Mouse (Mus musculus): ENCODE results near the gene Mapt. TPM values are rescaled to one million over a fixed set of nuclear protein-coding genes. Genes with fewer than 3 reads are reported as not detected.

Gene Mapt
- polyA plus RNA-seq, 1 experiment, result 0.76 TPM

DNA sequence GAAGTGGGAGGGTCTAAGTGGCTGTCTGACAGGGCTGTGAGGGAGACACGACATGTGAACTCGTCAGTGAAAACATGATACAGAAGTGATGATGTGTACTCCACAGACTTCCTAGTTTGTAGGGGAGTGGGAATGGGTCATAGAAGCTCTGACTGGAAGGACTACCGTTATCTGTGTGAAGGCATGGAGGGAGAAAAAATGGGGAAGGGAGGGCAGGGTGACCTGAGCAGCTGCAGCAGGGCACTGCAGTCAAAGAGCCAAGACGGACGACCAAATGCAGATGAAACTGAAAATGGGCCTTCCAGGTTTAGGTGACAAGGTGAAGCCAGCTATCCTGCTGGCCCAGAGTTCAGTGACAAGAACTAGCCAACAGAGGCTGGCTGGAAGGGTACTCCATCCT is 102.9 kb downstream of the Mapt start:
- TF ChIP-seq GATA1 (IDR thresholded peaks at IDR 0.05; ENCODE audit: borderline replicate concordance, low read length) (no peak), FLI1 (IDR thresholded peaks at IDR 0.05; ENCODE audit: low read length) (no peak)
- H3K36me3 ChIP-seq (replicated peaks; ENCODE audit: low read length), result peaks cover 76% of the 10 kb centered on the region
- no peaks in the 10 kb centered on the region for H3K9me3 ChIP-seq
- H3K27me3 ChIP-seq (replicated peaks), result peaks cover 4% of the 10 kb centered on the region
- H3K4me3 ChIP-seq (replicated peaks), result no peak overlapping the region
- H3K4me1 ChIP-seq, result peaks cover 7% of the 10 kb centered on the region; the same call in 1 of the 2 replicates

DNA sequence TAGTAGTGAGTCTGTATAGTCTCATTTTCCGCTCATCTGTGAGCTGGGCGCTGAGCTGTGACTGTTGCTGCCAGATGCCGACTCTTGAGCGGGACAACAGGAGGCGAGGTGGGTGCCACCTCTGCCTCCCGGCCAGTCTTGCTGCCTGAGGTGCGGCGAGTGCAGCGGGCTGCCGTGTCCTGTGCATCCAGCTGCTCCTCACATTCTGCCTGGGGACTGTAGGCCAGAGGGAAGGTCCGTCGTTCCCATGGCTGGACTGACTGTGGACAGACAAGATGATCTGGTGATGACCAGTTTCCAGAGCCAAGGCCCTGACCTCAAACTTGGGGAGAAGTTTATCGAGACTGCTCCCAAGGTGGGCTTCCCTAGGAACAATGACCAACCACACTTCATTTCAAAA is 103.8 kb downstream of the Mapt start:
- H3K36me3 ChIP-seq (replicated peaks; ENCODE audit: low read length), result peaks cover 85% of the 10 kb centered on the region
- H3K4me1 ChIP-seq, result peaks cover 7% of the 10 kb centered on the region; the same call in 1 of the 2 replicates
- no peak overlapping the region for H3K4me3 ChIP-seq (replicated peaks)
- TF ChIP-seq FLI1 (IDR thresholded peaks at IDR 0.05; ENCODE audit: low read length) (no peak), GATA1 (IDR thresholded peaks at IDR 0.05; ENCODE audit: borderline replicate concordance, low read length) (no peak)
- H3K9me3 ChIP-seq, result no peaks in the 10 kb centered on the region
- no peaks in the 10 kb centered on the region for H3K27me3 ChIP-seq (replicated peaks)

DNA sequence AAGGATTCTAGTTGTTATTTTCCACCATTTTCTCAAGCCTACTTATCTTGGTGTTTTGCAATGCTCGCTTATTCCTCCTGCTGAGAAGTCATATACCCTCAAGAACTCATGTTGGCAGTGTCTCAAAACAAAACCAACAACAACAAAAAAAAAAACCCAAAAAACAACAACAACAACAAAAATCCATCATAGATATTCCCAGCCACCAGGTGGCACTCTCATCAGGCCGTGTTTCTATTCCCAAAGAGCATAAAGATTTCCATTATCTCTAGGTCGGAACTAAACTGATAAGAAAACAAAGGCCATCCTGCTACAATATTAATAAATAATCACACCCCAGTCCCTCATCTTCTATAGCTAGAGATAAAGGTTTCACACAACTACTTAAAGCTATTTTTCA is 115.7 kb downstream of the Mapt start:
- H3K9me3 ChIP-seq, result no peaks in the 10 kb centered on the region
- no peak overlapping the region for H3K4me3 ChIP-seq (replicated peaks)
- TF ChIP-seq FLI1 (IDR thresholded peaks at IDR 0.05; ENCODE audit: low read length) (no peak), GATA1 (IDR thresholded peaks at IDR 0.05; ENCODE audit: borderline replicate concordance, low read length) (no peak)
- H3K4me1 ChIP-seq, result no peaks in the 10 kb centered on the region; the same call in 1 of the 2 replicates
- H3K27me3 ChIP-seq (replicated peaks), result no peaks in the 10 kb centered on the region
- H3K36me3 ChIP-seq (replicated peaks; ENCODE audit: low read length), result peaks cover 91% of the 10 kb centered on the region

DNA sequence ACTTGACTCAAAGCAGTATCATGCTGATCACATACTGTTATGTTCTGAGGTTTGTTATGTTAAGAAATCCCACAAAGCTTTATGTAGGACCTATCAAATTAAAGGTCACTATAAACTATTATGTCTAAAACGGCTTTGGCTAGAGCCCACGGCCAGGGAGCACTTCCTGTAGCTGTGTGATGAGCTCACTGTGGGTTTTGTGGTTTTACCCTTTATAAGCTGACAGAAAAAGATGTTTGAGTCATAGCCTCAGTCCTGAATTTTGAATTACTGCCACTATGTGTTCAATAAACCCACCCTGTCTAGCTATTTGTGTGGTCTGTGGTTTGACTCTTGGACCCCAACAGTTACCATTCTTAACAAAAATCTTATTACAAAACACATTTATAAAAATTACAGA is 130.6 kb downstream of the Mapt start:
- Histone ChIP-seq H3K4me1 (peaks cover 54% of the 10 kb centered on the region), H3K4me3 (replicated peaks) (peak overlapping the region; percentile 15), H3K36me3 (replicated peaks; ENCODE audit: low read length) (peaks cover 47% of the 10 kb centered on the region), H3K27me3 (replicated peaks) (no peaks in the 10 kb centered on the region), H3K9me3 (no peaks in the 10 kb centered on the region)
- no peak for TF ChIP-seq FLI1 (IDR thresholded peaks at IDR 0.05; ENCODE audit: low read length)
- no peak for TF ChIP-seq GATA1 (IDR thresholded peaks at IDR 0.05; ENCODE audit: borderline replicate concordance, low read length)

- TF ChIP-seq GATA1 (IDR thresholded peaks at IDR 0.05; ENCODE audit: borderline replicate concordance, low read length), result no peak
- Histone ChIP-seq H3K4me1 (peaks cover 59% of the 10 kb centered on the region), H3K4me3 (replicated peaks) (no peak overlapping the region), H3K27me3 (replicated peaks) (no peaks in the 10 kb centered on the region), H3K9me3 (no peaks in the 10 kb centered on the region), H3K36me3 (replicated peaks; ENCODE audit: low read length) (peaks cover 43% of the 10 kb centered on the region)
Observed at GRCm38 (mm10) chr11:104362704-104363103, 131.5 kb downstream of the Mapt start.

DNA sequence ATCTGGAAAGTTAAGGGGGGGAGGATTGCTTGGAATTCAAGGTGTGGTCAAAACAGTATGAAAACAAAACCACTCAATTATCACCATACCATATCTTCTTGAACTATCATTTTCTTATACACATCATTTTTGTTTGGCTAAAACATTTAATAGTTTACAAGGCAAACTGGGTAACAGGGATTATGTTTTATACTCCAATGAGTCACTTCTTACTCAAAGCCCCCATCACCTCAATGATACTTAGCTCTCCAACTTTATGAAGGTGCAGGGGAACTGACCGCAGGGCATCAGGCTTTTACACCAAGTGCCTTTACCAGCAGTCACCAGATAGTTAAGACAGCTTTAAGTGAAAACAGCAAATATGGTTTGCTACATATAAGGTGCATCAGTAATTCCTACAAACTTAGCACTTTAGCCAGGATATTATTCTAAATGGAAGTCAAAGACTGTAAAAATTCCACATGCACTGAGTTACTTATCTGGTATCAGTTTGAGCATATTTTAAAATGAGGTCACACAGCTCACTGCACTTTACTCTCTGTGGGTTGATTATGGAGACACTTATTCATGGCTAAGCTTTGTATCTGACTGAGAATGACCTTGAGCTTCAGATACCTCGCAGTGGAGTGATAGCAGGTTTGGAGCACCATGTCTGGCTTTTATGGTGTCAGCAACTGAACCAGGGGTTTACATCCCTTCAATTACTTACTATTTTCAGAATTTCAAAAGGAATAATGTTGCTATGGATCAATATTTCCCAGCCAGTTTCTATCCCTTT is 132.8 kb downstream of the Mapt start:
- no peak for TF ChIP-seq GATA1 (IDR thresholded peaks at IDR 0.05; ENCODE audit: borderline replicate concordance, low read length)
- TF ChIP-seq FLI1 (IDR thresholded peaks at IDR 0.05; ENCODE audit: low read length), result no peak
- peaks cover 67% of the 10 kb centered on the region for H3K4me1 ChIP-seq
- peaks cover 48% of the 10 kb centered on the region for H3K36me3 ChIP-seq (replicated peaks; ENCODE audit: low read length)

DNA sequence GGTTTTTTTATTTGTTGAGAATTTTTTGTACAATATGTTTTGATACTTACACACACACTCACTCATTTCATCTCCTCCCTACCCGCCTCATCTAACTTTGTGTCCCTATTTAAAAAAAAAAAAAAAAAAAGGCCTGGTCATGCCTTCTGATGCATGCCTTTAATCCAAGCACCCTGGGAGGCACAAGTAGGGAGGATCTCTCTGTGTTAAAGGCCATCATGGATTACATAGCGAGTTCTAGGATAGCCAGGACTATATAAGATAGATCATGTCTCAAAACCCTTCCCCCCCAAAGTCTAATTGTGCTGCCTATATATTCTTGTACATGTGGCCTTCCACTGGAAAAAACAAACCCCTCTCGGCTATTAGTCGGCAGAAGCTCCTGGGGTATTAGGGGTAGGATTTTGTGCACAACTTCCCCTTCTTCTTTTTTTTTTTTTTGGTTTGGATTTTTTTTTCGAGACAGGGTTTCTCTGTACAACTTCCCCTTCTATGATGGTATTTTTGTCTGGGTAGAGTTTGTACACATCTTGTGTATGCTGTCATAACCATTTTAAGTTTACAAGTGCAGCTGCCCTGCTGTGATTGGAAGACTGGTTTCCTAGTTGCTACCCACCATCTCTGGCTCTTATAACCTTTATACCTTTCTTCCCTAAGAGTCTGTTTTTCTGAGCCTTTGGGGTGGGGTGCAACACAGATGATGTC is 136.4 kb downstream of the Mapt start:
- Histone ChIP-seq H3K9me3 (no peaks in the 10 kb centered on the region), H3K36me3 (replicated peaks; ENCODE audit: low read length) (peaks cover 67% of the 10 kb centered on the region), H3K4me1 (peaks cover 46% of the 10 kb centered on the region), H3K4me3 (replicated peaks) (no peak overlapping the region), H3K27me3 (replicated peaks) (no peaks in the 10 kb centered on the region)
- no peak for TF ChIP-seq FLI1 (IDR thresholded peaks at IDR 0.05; ENCODE audit: low read length)
- no peak for TF ChIP-seq GATA1 (IDR thresholded peaks at IDR 0.05; ENCODE audit: borderline replicate concordance, low read length)

More for the DNA sequence above, 132.8 kb downstream of the Mapt start:
- Histone ChIP-seq H3K4me3 (replicated peaks) (no peak overlapping the region), H3K9me3 (no peaks in the 10 kb centered on the region), H3K27me3 (replicated peaks) (no peaks in the 10 kb centered on the region)

DNA sequence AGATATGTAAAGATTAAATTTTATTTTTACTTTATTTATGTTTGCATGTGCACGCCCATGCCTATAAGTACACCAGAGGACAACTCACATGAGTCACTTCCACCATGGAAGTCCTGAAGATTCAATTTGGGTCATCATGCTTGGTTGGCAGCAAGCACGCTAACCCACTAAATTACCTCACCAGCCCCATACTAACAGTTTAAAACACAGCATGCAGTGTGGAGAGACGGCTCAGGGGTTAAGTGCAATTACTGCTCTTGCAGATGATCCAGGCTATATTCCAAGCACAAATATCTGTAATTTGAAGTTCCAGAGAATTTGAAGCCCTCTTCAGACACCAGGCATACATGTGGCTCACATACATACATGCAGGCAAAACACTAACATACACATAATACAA is 145.1 kb downstream of the Mapt start:
- no peaks in the 10 kb centered on the region for H3K9me3 ChIP-seq
- peaks cover 43% of the 10 kb centered on the region for H3K36me3 ChIP-seq (replicated peaks; ENCODE audit: low read length)
- no peaks in the 10 kb centered on the region for H3K27me3 ChIP-seq (replicated peaks)
- TF ChIP-seq FLI1 (IDR thresholded peaks at IDR 0.05; ENCODE audit: low read length), result no peak
- no peak for TF ChIP-seq GATA1 (IDR thresholded peaks at IDR 0.05; ENCODE audit: borderline replicate concordance, low read length)
- no peak overlapping the region for H3K4me3 ChIP-seq (replicated peaks)
- peaks cover 19% of the 10 kb centered on the region for H3K4me1 ChIP-seq

DNA sequence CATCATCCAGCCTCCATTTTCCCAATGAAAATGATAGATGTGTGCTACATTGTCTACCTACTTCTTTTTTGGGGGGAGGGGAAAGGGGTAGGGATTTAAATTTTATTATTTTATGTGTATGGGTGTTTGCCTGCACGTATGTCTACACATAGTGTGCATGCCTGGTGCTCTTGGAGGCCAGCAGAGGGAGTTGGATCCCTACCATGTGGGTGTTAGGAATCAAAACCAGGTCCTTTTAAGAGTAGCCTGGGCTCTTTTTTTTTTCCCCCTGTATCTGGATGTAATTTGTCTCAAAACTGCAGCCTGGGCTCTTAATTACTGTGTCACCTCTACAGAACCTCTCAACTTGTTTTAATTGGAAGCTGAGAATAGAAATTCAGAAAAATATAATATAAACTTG is 148.4 kb downstream of the Mapt start:
- Histone ChIP-seq H3K27me3 (replicated peaks) (no peaks in the 10 kb centered on the region), H3K4me3 (replicated peaks) (no peak overlapping the region), H3K4me1 (peaks cover 32% of the 10 kb centered on the region), H3K9me3 (no peaks in the 10 kb centered on the region), H3K36me3 (replicated peaks; ENCODE audit: low read length) (peaks cover 27% of the 10 kb centered on the region)
- TF ChIP-seq GATA1 (IDR thresholded peaks at IDR 0.05; ENCODE audit: borderline replicate concordance, low read length) (no peak), FLI1 (IDR thresholded peaks at IDR 0.05; ENCODE audit: low read length) (no peak)

Other genes with a start within 250 kb of the Mapt start
- not detected in 2 replicates for gene Crhr1, start 98.5 kb upstream of the Mapt start, polyA plus RNA-seq (2012; ENCODE audit: insufficient read depth, low replicate concordance)
- gene Sppl2c, start 45.1 kb upstream of the Mapt start, polyA plus RNA-seq (2012; ENCODE audit: insufficient read depth, low replicate concordance), result not detected in 2 replicates
- gene Kansl1, start 237.5 kb downstream of the Mapt start, polyA plus RNA-seq (2012; ENCODE audit: insufficient read depth, low replicate concordance), result 67.1 and 120 TPM in 2 replicates